7 mouse cellular contexts compared by ENCODE assay signal in genomic region chr12:108657350-108657749, GRCm38 (mm10). TPM values are rescaled to one million over a fixed set of nuclear protein-coding genes. Genes with fewer than 3 reads are reported as not detected.
DNase-seq lines count a peak whose midpoint lies in the region; ATAC-seq and TF ChIP-seq lines count a peak whose summit lies in the region.

No protein-coding gene starts in this region.

- 71% methylated on average over 1 of the region's 1 CpGs for WGBS in lung, postnatal 0 days
- 97% methylated on average over 1 of the region's 1 CpGs for WGBS in thymus, adult 2 months

- ATAC-seq in lung, postnatal 0 days: peak; percentile 85

- no peak overlapping the region for H3K27ac ChIP-seq in embryonic fibroblast, embryonic 13.5 days (ENCODE audit: insufficient read depth, low read length)
- no peak overlapping the region for H3K27ac ChIP-seq in lung, postnatal 0 days (ENCODE audit: low read length)
- H3K27ac ChIP-seq in thymus, adult 2 months (ENCODE audit: control insufficient read depth, insufficient read depth, low read length): no peak overlapping the region

- H3K4me1 ChIP-seq in embryonic fibroblast, embryonic 13.5 days (ENCODE audit: control insufficient read depth, insufficient read depth, low read length): no peaks in the 10 kb centered on the region
- no peaks in the 10 kb centered on the region for H3K4me1 ChIP-seq in lung, postnatal 0 days (ENCODE audit: insufficient read depth, low read depth, low read length)
- H3K4me1 ChIP-seq in thymus, adult 2 months (replicated peaks; ENCODE audit: control insufficient read depth, insufficient read depth, low read length): peaks cover 24% of the 10 kb centered on the region

- peak; percentile 47 for DNase-seq in ovary, postnatal 36 days (ENCODE audit: low spot score)
- DNase-seq in ovary, adult 18-20 months (ENCODE audit: low spot score): no peak
- peak; percentile 35 to 53 for DNase-seq in adrenal gland, adult 18-20 months (ENCODE audit: low spot score in 2 of 2)
- DNase-seq in kidney, adult 18-20 months: peak; percentile 59
- peak; percentile 73 for DNase-seq in lung, postnatal 0 days (ENCODE audit: low spot score)
- peak; percentile 77 for DNase-seq in thymus, adult 2 months

- TF ChIP-seq POLR2A in embryonic fibroblast, embryonic 13.5 days (IDR thresholded peaks at IDR 0.05; ENCODE audit: low read depth, low read length): no peak
- no peak for TF ChIP-seq POLR2A in thymus, adult 2 months (IDR thresholded peaks at IDR 0.05; ENCODE audit: control insufficient read depth, extremely low read depth, insufficient read depth, low read length, poor library complexity)

- TF ChIP-seq EP300 in lung, postnatal 0 days (IDR thresholded peaks at IDR 0.05): no peak

- H3K9ac ChIP-seq in lung, postnatal 0 days (replicated peaks; ENCODE audit: low read depth): no peak overlapping the region

- TF ChIP-seq CTCF in embryonic fibroblast, embryonic 13.5 days (IDR thresholded peaks at IDR 0.05; ENCODE audit: borderline replicate concordance, insufficient read depth, low read length): peak; percentile 55; the same call in 1 of the 2 replicates
- TF ChIP-seq CTCF in lung, postnatal 0 days (IDR thresholded peaks at IDR 0.05): peak; percentile 86
- TF ChIP-seq CTCF in thymus, adult 2 months (IDR thresholded peaks at IDR 0.05; ENCODE audit: borderline replicate concordance, control insufficient read depth, extremely low read depth, insufficient read depth, low read length, poor library complexity): peak; percentile 71; the same call in 1 of the 2 replicates

- H3K9me3 ChIP-seq in lung, postnatal 0 days (ENCODE audit: low read length): no peaks in the 10 kb centered on the region

- H3K27me3 ChIP-seq in lung, postnatal 0 days (replicated peaks; ENCODE audit: insufficient read depth, low read length): no peaks in the 10 kb centered on the region
- no peaks in the 10 kb centered on the region for H3K27me3 ChIP-seq in thymus, adult 2 months (ENCODE audit: control insufficient read depth, insufficient read depth, low read length)

- no peak overlapping the region for H3K4me3 ChIP-seq in embryonic fibroblast, embryonic 13.5 days (ENCODE audit: insufficient read depth, low read length)
- no peak overlapping the region for H3K4me3 ChIP-seq in lung, postnatal 0 days (ENCODE audit: low read depth, low read length)
- no peak overlapping the region for H3K4me3 ChIP-seq in thymus, adult 2 months (ENCODE audit: control insufficient read depth, insufficient read depth, low read length)

- H3K36me3 ChIP-seq in lung, postnatal 0 days (ENCODE audit: insufficient read depth, low read length): peaks cover 9% of the 10 kb centered on the region; the same call in 1 of the 2 replicates
- H3K36me3 ChIP-seq in thymus, adult 2 months (ENCODE audit: control insufficient read depth, insufficient read depth, low read length): peaks cover 2% of the 10 kb centered on the region; the same call in 1 of the 2 replicates

- H3K4me2 ChIP-seq in lung, postnatal 0 days (replicated peaks; ENCODE audit: low read depth, low read length): no peak overlapping the region

RNA-seq across cellular contexts. Expression of gene Degs2, which starts 44.8 kb away (rescaled TPM):
- total RNA-seq in adrenal gland, adult 18-20 months (2021): under 1 TPM in 1 of 2 experiments, not detected in 1; 0.17 TPM
- not detected in 2 replicates for polyA plus RNA-seq in embryonic fibroblast, embryonic 13.5 days (2011; ENCODE audit: insufficient read length, low read depth, missing spikeins)
- 0.74 and 0.75 TPM in 2 replicates for polyA plus RNA-seq in lung, postnatal 0 days (2015; fragmentation: Nextera tagmentation; extraction: Ambion mirVana)
- polyA plus RNA-seq in thymus, adult 2 months (2012; rRNA removed): 21.1 and 21.6 TPM in 2 replicates

Comparison
In these comparisons a context has a peak if more than half of its experiments do, and no peak if none do; other contexts are left out.
1. RNA of gene Degs2, which starts 44.8 kb away (polyA plus RNA-seq): 21.1 to 21.6 TPM in thymus, adult 2 months; 0.74 to 0.75 TPM in lung, postnatal 0 days and not detected in embryonic fibroblast, embryonic 13.5 days; every median in the first group is over 10 times any median in the second.
2. Peak in every context shown above with its lines, with median percentiles within 50 percentile points of each other: CTCF ChIP-seq.